Mouse (Mus musculus): ENCODE measurements around the gene Slc47a1. TPM values are rescaled to one million over a fixed set of nuclear protein-coding genes. Genes with fewer than 3 reads are reported as not detected.
A peak's percentile ranks its signal among the peaks of the same experiment; 100 is the strongest.
"Not testable (repeated sequence)": the region's sequence is repeated elsewhere in the genome, so short reads cannot be mapped to it uniquely, and the experiment has no call there.

Slc47a1 gene
- 1 to 10 TPM; 2.3 to 3.1 TPM for total RNA-seq (2021)

GRCm38 (mm10) chr11:61377881-61378613 is at the start of gene Slc47a1:
Gene Slc47a1 (minus strand): TSS chr11:61378345.
- DNase-seq (ENCODE audit: extremely low spot score in 1 of 2, low spot score in 2 of 2), result peak in 1 of 2 experiments; percentile 34
- intact Hi-C loops (cut with DNase I), result loop anchor here (10.0 kb wide), 1 partner anchor 263 kb away; no protein-coding TSS in a partner anchor

- no peak for DNase-seq (ENCODE audit: extremely low spot score in 1 of 2, low spot score in 2 of 2)
- intact Hi-C loops (cut with DNase I), result loop anchor here (5.0 kb wide), 3 partner anchors 83 to 293 kb away; no protein-coding TSS in a partner anchor
These were observed 41.1 kb upstream of the Slc47a1 start for GRCm38 (mm10) chr11:61419253-61419652.

GRCm38 (mm10) chr11:61417945-61418551 is 39.9 kb upstream of the Slc47a1 start:
- intact Hi-C loops (cut with DNase I), result loop anchor here (5.0 kb wide), 3 partner anchors 84 to 294 kb away; no protein-coding TSS in a partner anchor
- peak; percentile 79 to 81 for DNase-seq (ENCODE audit: extremely low spot score in 1 of 2, low spot score in 2 of 2)

- intact Hi-C loops (cut with DNase I), result loop anchor here (5.0 kb wide), 3 partner anchors 86 to 296 kb away; no protein-coding TSS in a partner anchor
- not testable (repeated sequence) for DNase-seq (ENCODE audit: extremely low spot score in 1 of 2, low spot score in 2 of 2)
These were observed 38.4 kb upstream of the Slc47a1 start for GRCm38 (mm10) chr11:61416540-61416939.

- intact Hi-C loops (cut with DNase I), result loop anchor here (5.0 kb wide), 3 partner anchors 87 to 297 kb away; no protein-coding TSS in a partner anchor
- DNase-seq (ENCODE audit: extremely low spot score in 1 of 2, low spot score in 2 of 2), result no peak
These were observed 37.3 kb upstream of the Slc47a1 start for GRCm38 (mm10) chr11:61415444-61415843.

- DNase-seq (ENCODE audit: extremely low spot score in 1 of 2, low spot score in 2 of 2), result no peak
- intact Hi-C loops (cut with DNase I), result no loop called here
These were observed 36.4 kb upstream of the Slc47a1 start for GRCm38 (mm10) chr11:61414560-61414959.

- no peak for DNase-seq (ENCODE audit: extremely low spot score in 1 of 2, low spot score in 2 of 2)
- intact Hi-C loops (cut with DNase I), result no loop called here
These were observed 35.3 kb upstream of the Slc47a1 start for GRCm38 (mm10) chr11:61413411-61413810.

GRCm38 (mm10) chr11:61411809-61412208 is 33.7 kb upstream of the Slc47a1 start:
- intact Hi-C loops (cut with DNase I), result no loop called here
- DNase-seq (ENCODE audit: extremely low spot score in 1 of 2, low spot score in 2 of 2), result no peak

- peak in 1 of 2 experiments; percentile 39 for DNase-seq (ENCODE audit: extremely low spot score in 1 of 2, low spot score in 2 of 2)
- intact Hi-C loops (cut with DNase I), result no loop called here
These were observed 33.1 kb upstream of the Slc47a1 start for GRCm38 (mm10) chr11:61411221-61411620.

GRCm38 (mm10) chr11:61410129-61410528 is 32.0 kb upstream of the Slc47a1 start:
- intact Hi-C loops (cut with DNase I), result no loop called here

GRCm38 (mm10) chr11:61409051-61409450 is 30.9 kb upstream of the Slc47a1 start:
- intact Hi-C loops (cut with DNase I), result loop anchor here (2.0 to 5.0 kb wide), 4 partner anchors 62 to 304 kb away; partner anchors contain the start of gene Aldh3a2
- no peak for DNase-seq (ENCODE audit: extremely low spot score in 1 of 2, low spot score in 2 of 2)

More at GRCm38 (mm10) chr11:61410129-61410528, 32.0 kb upstream of the Slc47a1 start:
- DNase-seq (ENCODE audit: extremely low spot score in 1 of 2, low spot score in 2 of 2), result peak; percentile 72 to 86

- DNase-seq (ENCODE audit: extremely low spot score in 1 of 2, low spot score in 2 of 2), result peak; percentile 59 to 85
- intact Hi-C loops (cut with DNase I), result loop anchor here (2.0 to 5.0 kb wide), 4 partner anchors 61 to 304 kb away; partner anchors contain the start of gene Aldh3a2
These were observed 30.3 kb upstream of the Slc47a1 start for GRCm38 (mm10) chr11:61408184-61409027.

GRCm38 (mm10) chr11:61407638-61408183 is 29.6 kb upstream of the Slc47a1 start:
- peak; percentile 88 to 90 for DNase-seq (ENCODE audit: extremely low spot score in 1 of 2, low spot score in 2 of 2)
- intact Hi-C loops (cut with DNase I), result loop anchor here (2.0 to 5.0 kb wide), 4 partner anchors 60 to 303 kb away; partner anchors contain the start of gene Aldh3a2

GRCm38 (mm10) chr11:61401794-61402193 is 23.6 kb upstream of the Slc47a1 start:
- no peak for DNase-seq (ENCODE audit: extremely low spot score in 1 of 2, low spot score in 2 of 2)
- intact Hi-C loops (cut with DNase I), result no loop called here

- intact Hi-C loops (cut with DNase I), result no loop called here
- DNase-seq (ENCODE audit: extremely low spot score in 1 of 2, low spot score in 2 of 2), result no peak
These were observed 22.7 kb upstream of the Slc47a1 start for GRCm38 (mm10) chr11:61400681-61401346.

GRCm38 (mm10) chr11:61397423-61398043 is 19.4 kb upstream of the Slc47a1 start:
- DNase-seq (ENCODE audit: extremely low spot score in 1 of 2, low spot score in 2 of 2); intact Hi-C loops (cut with DNase I): not testable (repeated sequence)

GRCm38 (mm10) chr11:61388936-61389335 is 10.8 kb upstream of the Slc47a1 start:
- intact Hi-C loops (cut with DNase I), result no loop called here
- no peak for DNase-seq (ENCODE audit: extremely low spot score in 1 of 2, low spot score in 2 of 2)

Data from left cerebral cortex, postnatal 10 days (tissue).